Mouse (Mus musculus) G1E (cell line): ENCODE results near the gene Pdxk. TPM values are rescaled to one million over a fixed set of nuclear protein-coding genes. Genes with fewer than 3 reads are reported as not detected.
"Not testable (repeated sequence)": the region's sequence is repeated elsewhere in the genome, so short reads cannot be mapped to it uniquely, and the experiment has no call there.

Source experiments
- ATAC-seq: 2 replicates; pipeline ENCODE4 v1.8.0; 2016; ENCODE audit warnings: mild to moderate bottlenecking; ENCODE audit not compliant: insufficient number of reproducible peaks, poor library complexity, low FRiP score, severe bottlenecking; ENCODE audit errors: extremely low read depth
- DNase-seq: peaks from one replicate; pipeline ENCODE4 v3.0.0; 2012; ENCODE audit warnings: low spot score
- H3K27me3 ChIP-seq: 2 replicates; pipeline ENCODE4 v1.6.1; 2012; ENCODE audit warnings: mild to moderate bottlenecking, low read length, inconsistent platforms; ENCODE audit not compliant: insufficient read depth
- H3K36me3 ChIP-seq: replicated peaks from 2 replicates; pipeline ENCODE3; 2012; ENCODE audit warnings: mild to moderate bottlenecking, inconsistent platforms
- H3K4me1 ChIP-seq: 2 replicates; pipeline ENCODE4 v1.6.1; 2012; ENCODE audit warnings: low read depth, low read length, inconsistent platforms, mixed read lengths; ENCODE audit not compliant: insufficient read depth
- H3K4me3 ChIP-seq: 2 replicates; pipeline ENCODE4 v1.5.1; 2012; ENCODE audit warnings: low read depth, mild to moderate bottlenecking, inconsistent platforms, low read length, moderate library complexity, mixed read lengths
- H3K9me3 ChIP-seq: replicated peaks from 2 replicates; pipeline ENCODE4 v1.6.1; 2012; ENCODE audit warnings: inconsistent platforms
- CTCF ChIP-seq: IDR thresholded peaks from 2 replicates; pipeline ENCODE4 v1.5.1; 2012; ENCODE audit warnings: low read depth, low read length, inconsistent platforms, mixed read lengths
- GATA1 ChIP-seq: IDR thresholded peaks from 2 replicates; pipeline ENCODE4 v1.6.1; 2012; ENCODE audit warnings: borderline replicate concordance, low read length, inconsistent platforms, mixed read lengths
- GATA2 ChIP-seq: IDR thresholded peaks from 2 replicates; pipeline ENCODE4 v1.6.1; 2012; ENCODE audit warnings: low read depth, low read length, inconsistent platforms, borderline replicate concordance
- POLR2AphosphoS5 ChIP-seq: IDR thresholded peaks from 2 replicates; pipeline ENCODE4 v1.6.1; 2012; ENCODE audit warnings: low read depth, low read length, inconsistent platforms; ENCODE audit not compliant: insufficient replicate concordance
- TAL1 ChIP-seq: conservative IDR thresholded peaks from 2 replicates; pipeline ENCODE4 v1.6.1; 2012; ENCODE audit warnings: low read depth, low read length, inconsistent platforms, mixed read lengths
- polyA plus RNA-seq: library from polyadenylated mRNA; stranded (reverse); fragments of >175 nt; gene quantifications from 2 replicates; pipeline ENCODE4 v1.2.3, GENCODE M21; 2012
- total RNA-seq, 2 experiments: library from RNA; stranded (forward) in 1 of 2; stranded (reverse) in 1 of 2; fragments of 200-1000 nt in 1 of 2; fragments of >200 nt in 1 of 2; fragmentation: Nextera tagmentation in 1 of 2; gene quantifications; 2 replicates each; pipeline ENCODE4 v1.2.3; 2014 to 2017

Pdxk gene
- total RNA-seq (2014; fragmentation: Nextera tagmentation) (33.6 and 36.2 TPM in 2 replicates), total RNA-seq (2017) (44.6 and 47.1 TPM in 2 replicates), polyA plus RNA-seq (20.8 and 23.0 TPM in 2 replicates)

DNA sequence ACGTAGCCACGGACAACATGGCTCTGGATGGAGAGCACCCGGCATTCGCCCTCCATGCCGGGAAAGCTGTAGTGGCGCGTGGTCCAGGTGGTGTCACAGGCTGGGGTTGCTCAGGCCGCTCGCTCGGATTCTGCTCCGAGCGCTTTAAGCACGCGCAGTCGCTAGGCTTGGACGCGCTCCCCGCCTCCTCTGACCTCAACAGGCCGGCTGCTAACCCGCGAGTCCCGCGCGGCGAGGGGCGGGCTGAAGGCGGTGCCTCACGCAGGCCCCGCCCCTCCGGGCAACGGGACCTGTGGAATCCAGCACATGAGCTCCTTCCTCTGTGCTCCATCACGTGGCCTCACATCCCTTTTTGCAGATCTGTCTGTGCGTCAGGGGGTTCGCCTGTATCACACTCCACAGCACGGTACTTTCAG, at the start of gene Pdxk:
Gene Pdxk, minus strand, starts transcription at position 184 of the 416 bp plus-strand sequence.
- peaks cover 27% of the 10 kb centered on the region for H3K36me3 ChIP-seq
- DNase-seq (peak; percentile 94), ATAC-seq (peak; percentile 76)
- H3K9me3 ChIP-seq, result no peaks in the 10 kb centered on the region
- H3K4me3 ChIP-seq, result peak within 1 kb of the TSS; percentile 85
- TF ChIP-seq GATA2 (no peak), POLR2AphosphoS5 (no peak), GATA1 (no peak), CTCF (no peak), TAL1 (no peak)
- H3K4me1 ChIP-seq, result peaks cover 67% of the 10 kb centered on the region
- peaks cover 18% of the 10 kb centered on the region for H3K27me3 ChIP-seq

DNA sequence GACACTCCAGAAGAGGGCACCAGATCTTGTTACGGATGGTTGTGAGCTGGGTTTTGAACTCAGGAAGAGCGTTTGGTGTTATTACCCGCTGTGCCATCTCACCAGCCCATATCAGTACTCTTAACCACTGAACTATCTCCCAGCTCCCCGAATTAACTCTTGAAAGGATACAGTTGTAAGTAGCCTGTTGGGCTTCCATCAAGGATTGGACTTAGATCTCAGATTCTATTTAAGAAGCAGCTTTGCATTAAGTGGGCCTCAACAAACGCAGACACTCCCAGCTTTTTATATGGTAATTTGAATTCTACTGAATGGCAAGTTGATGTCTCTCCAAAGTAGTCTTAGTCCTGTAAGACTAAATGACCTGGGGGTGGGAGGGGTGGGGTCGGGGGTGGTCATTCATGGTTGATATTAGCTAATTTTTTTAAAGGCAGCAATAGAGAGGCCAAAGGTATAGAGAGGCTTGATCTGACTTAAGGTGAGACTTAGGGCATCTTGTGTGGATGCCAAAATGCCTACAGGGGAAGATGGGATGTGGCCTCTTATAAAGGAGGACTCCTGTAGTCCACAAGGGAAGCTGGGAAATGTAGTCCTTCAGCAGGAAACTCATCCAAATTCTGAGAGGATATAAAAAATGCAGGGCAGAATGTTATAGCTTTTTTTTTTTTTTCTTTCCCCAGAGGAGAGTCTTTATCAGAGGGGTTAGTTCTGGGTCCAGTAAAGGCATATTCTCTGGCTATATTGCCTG, 38.4 kb upstream of the Pdxk start:
- no peaks in the 10 kb centered on the region for H3K9me3 ChIP-seq
- ATAC-seq, result no peak
- TF ChIP-seq GATA1 (no peak), POLR2AphosphoS5 (no peak), TAL1 (no peak), GATA2 (no peak), CTCF (no peak)
- H3K4me1 ChIP-seq, result no peaks in the 10 kb centered on the region
- DNase-seq, result no peak
- peaks cover 2% of the 10 kb centered on the region; the same call in 1 of the 2 replicates for H3K27me3 ChIP-seq
- no peaks in the 10 kb centered on the region for H3K36me3 ChIP-seq
- no peak overlapping the region for H3K4me3 ChIP-seq

DNA sequence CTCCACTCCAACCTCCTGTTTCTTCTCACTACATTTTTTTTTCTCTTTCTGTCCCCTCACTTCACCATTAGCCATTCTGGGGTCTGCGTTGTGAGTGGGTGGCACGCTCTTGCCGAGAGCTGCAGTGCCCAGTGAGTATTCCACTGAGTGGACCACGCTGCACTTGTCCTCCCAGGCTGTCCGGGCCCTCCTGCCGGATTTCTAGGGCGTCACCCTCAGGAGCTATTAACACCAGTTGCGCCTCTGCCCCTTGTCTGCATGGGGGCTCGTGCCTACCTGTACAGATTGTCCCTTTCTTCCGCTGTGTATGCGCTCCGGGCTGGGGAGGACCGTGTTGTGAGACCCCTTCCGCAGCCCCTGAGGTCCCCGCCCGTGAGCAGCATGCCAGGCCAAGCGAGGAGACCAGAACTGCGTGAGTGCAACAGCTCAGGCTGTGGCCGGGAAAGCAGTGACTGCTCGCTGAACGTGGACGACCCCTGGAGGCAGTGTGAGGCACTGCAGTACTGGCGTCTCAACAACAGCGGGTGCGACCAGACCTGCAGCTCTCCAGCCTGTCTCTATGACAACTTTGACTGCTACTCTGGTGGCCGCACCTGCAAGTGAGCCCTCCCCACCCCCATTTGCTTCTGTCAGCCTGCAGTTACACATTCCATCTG, 22.8 kb upstream of the Pdxk start:
- H3K4me1 ChIP-seq, result peaks cover 10% of the 10 kb centered on the region
- no peaks in the 10 kb centered on the region; the same call in 1 of the 2 replicates for H3K9me3 ChIP-seq
- H3K36me3 ChIP-seq, result no peaks in the 10 kb centered on the region
- DNase-seq (peak; percentile 52), ATAC-seq (peak; percentile 66; the same call in 1 of the 2 replicates)
- peak; percentile 94 for TF ChIP-seq CTCF
- TF ChIP-seq GATA1, result no peak
- peaks cover 44% of the 10 kb centered on the region for H3K27me3 ChIP-seq
- peak overlapping the region; percentile 30; the same call in 1 of the 2 replicates for H3K4me3 ChIP-seq

DNA sequence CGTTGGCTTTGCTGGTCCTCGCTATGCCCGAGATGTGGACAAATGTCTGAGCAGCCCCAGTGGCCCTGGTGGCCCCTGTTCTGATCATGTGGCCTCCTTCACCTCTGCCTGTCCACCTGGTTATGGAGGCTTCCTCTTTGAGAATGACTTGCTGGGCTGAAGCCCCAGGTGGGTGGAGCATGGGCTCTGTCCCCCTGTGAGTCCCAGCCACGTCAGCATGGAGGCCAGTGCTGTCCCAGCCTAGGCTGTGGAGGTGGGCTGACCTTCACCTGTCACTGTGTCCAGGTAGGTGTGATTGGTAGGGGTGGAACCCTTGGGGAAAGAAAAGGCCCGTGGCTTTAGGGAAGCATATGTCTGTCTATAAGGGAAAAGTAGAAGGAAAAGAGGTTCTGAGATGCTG, 22.1 kb upstream of the Pdxk start:
- peaks cover 49% of the 10 kb centered on the region for H3K27me3 ChIP-seq
- no peak overlapping the region for H3K4me3 ChIP-seq
- no peaks in the 10 kb centered on the region for H3K36me3 ChIP-seq
- peaks cover 6% of the 10 kb centered on the region for H3K9me3 ChIP-seq
- TF ChIP-seq TAL1 (no peak), GATA1 (no peak), POLR2AphosphoS5 (no peak), GATA2 (no peak), CTCF (no peak)
- no peak for DNase-seq
- H3K4me1 ChIP-seq, result peaks cover 10% of the 10 kb centered on the region
- no peak for ATAC-seq

DNA sequence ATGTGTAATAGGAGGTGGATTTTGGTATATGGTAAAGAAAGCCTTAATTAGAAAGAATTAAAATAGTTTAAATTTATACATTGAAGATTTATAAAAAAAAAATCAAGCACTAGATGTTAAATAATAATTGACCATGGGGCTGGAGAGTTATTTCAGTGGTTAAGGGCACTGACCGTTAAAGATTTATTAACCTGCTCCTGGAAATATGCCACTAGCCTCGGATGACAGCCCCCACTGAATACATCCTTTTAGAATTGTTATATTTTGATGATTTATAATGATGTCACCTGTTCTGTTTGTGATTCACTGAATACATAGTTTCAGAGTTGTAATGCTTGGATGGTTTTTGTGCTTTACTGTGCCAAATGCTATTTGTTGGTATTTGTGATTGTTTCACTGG, 20.6 kb upstream of the Pdxk start:
- H3K4me3 ChIP-seq, DNase-seq, ATAC-seq, H3K36me3 ChIP-seq, H3K9me3 ChIP-seq: not testable (repeated sequence)
- Histone ChIP-seq H3K4me1 (peaks cover 16% of the 10 kb centered on the region), H3K27me3 (peaks cover 52% of the 10 kb centered on the region)

DNA sequence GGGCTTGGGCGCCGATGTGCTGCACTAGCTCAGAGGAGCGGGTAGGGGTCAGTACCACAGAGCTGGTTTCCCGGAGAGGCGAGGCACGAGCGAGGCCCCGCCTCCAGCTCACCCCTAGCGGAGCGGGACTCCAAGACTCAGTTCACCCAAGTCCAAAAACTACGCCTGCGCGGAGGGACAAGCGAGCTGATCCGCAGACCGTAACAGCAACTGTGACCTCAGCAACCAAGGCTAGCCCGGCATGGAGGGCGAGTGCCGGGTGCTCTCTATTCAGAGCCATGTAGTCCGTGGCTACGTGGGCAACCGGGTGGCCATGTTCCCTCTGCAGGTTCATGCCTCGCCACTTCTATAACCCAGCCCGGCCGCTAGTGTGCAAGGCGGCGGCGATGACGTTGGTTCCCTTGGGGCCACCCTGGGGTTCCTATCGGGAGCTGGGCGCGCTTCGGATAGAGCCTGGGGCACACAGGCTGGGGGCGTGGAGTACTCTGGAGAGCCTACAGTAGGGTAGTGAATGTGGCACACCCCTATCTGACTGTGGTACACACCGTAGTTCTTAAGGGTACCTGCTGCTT, 17.2 kb upstream of the Pdxk start:
- Histone ChIP-seq H3K4me3 (no peak overlapping the region), H3K36me3 (no peaks in the 10 kb centered on the region), H3K4me1 (peaks cover 18% of the 10 kb centered on the region), H3K27me3 (peaks cover 32% of the 10 kb centered on the region), H3K9me3 (peaks cover 9% of the 10 kb centered on the region)
- TF ChIP-seq POLR2AphosphoS5, result no peak
- TF ChIP-seq TAL1, result no peak
- DNase-seq (no peak), ATAC-seq (no peak)
